Mouse (Mus musculus) kidney, postnatal 36 days (tissue): Measurements from ENCODE around the gene Stk19.
"Not testable (repeated sequence)": the region's sequence is repeated elsewhere in the genome, so short reads cannot be mapped to it uniquely, and the experiment has no call there.

Source experiments
- DNase-seq, 2 experiments: peaks; one replicate each; pipeline ENCODE4 v3.0.0; 2021 to 2022; ENCODE audit warnings: mixed read lengths in 2 of 2

The Stk19 gene

DNA sequence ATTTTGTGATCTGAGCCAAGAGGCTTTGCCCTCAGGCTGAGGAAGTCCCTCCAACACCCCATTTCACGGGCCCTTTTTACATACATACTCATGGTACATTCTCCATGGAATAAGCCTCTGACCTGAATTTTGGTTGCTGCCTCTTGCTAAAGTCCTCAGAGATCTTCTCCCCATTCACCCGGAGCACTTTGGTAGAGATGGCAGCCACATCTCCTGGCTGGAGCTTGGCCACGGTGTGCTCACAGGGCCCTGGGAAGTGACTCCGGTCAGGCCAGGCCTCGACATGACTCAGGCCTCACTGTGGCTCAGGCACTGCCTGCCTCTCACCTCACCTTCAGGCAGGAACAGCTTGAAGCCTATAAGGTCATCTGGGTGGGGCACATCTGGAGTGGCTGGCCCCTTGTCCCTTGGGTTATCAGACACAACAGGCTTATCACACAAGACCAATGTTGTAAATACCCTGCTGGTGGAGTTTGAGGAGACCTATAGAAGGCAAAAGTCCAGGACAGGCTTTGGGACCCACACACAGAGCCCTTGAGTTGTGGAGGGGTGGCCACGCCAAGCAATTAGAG is 4.1 kb upstream of the Stk19 start:
- DNase-seq = no peak

DNA sequence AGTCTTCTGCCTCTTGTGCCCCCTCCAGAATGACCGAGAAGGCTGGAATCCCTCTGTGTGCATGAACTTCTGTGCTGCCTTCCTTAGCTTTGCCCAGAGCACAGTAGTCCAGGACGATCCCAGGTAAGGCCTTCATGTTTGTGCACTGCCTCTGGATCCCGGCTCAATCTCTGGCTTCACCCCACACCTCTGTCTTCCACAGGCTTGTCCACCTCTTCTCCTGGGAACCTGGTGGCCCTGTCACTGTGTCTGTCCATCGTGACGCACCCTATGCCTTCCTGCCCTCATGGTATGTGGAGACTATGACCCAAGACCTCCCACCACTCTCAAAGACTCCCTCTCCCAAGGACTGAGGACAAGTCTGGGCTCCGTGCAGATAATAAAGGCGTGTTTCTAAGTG is 2.0 kb upstream of the Stk19 start:
- DNase-seq = no peak

DNA sequence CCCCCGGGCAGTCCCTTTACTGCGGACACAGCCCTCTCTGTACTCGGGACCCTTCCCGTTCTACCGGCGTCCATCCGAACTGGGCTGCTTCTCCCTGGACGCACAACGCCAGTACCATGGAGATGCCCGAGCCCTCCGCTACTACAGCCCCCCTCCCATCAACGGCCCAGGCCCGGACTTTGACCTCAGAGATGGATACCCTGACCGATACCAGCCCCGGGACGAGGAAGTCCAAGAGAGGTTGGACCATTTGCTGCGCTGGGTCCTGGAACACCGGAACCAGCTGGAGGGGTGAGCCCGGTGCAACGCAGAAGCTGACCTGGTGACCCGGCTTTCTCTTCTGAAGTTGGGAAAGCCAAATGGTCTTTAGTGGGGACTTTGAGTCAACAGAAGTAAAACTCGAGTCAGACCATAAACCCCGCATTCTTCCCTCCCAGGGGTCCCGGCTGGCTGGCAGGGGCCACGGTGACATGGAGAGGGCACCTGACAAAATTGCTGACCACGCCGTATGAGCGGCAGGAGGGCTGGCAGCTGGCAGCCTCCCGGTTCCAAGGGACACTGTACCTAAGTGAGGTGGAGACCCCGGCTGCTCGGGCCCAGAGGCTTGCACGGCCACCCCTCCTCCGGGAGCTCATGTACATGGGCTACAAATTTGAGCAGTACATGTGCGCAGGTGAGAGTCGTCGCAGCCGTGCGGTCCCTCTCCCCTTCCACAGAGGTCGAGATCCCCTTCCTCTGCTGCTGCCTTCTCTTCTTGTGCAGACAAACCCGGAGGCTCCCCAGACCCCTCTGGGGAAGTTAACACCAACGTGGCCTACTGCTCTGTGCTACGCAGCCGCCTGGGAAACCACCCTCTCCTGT is 949 bp upstream of the Stk19 start:
- DNase-seq = peak; percentile 34 to 49

DNA sequence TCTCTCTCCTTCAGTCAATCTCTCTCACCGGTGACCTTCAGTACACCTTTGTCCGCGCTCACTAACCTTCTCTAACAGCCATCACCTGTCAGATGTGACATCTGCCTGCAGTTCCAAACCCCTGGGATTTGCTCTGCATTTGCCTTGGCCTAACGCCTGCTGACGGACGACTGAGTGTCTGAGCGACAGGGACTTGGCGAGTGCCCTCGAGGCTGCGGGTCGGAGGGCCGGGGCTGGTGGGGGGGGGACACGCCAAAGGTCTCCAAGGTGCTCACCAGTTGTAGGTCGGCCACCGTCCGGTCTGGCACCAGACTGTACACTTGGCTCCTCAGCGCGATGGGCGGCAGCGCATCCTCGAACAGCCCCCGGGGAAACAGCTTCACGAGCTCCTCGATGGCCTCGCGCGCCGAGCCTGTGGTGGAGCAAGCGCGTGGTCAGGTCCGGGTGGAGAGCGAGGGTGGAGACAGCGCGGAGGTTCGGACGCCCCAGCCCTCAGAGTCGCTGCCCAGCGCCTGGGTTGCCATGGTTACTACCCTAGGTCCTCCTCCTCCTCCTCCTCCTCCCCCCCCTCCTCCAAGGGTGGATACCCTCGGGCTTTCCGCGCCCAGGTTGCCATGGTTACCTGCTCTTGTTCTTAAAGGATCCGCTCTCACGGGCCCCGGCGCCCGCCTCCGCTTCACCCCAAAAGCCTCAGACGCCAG is 440 bp downstream of the Stk19 start:
- no peak for DNase-seq

DNA sequence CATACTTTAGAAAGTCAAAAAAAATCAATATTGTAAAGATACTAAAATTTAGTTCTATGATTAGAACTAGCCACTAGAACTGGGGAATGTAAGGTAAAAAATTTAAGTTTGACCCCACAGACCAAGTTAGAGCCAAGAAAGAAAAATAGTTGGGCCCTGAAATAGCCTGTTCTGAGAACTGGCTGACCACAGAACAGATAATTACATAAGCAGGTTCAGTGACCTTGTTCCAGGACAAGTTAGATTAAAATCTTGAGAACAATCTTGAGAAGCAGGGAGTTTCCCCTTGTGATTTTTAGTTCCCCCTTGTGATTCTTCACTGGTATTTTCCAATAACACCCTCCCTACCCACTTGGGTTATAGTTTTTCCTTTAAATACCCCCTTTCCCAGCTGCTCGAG is 6.0 kb downstream of the Stk19 start:
- DNase-seq = not testable (repeated sequence)

DNA sequence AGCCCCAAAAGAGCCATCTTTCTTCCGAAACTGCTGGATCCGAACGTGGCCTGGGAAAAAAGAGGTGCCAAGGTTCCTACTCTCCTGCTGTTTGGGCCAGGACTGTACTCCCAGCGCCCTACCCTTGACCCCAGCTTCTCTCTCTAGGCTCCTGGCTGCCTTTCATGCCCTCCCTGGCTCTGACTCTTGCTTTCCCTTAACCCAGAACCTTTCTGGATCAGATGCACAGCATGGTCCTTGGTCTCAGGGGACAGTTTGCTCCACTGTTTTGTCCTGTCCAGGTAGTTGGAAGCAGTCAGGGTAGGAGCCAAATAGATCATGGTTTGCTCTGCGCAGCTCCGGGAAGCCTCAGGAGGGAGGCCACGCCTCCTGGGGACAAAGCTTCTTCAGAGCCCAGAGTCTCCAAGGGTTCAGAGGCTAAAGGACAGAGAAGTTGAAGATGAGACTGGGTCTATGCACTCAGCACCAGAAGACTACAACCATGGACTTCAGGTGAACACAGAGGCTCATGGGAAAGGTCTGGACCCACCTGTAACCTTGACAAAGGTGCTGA is 21.9 kb downstream of the Stk19 start:
- DNase-seq = peak in 1 of 2 experiments; percentile 44

DNA sequence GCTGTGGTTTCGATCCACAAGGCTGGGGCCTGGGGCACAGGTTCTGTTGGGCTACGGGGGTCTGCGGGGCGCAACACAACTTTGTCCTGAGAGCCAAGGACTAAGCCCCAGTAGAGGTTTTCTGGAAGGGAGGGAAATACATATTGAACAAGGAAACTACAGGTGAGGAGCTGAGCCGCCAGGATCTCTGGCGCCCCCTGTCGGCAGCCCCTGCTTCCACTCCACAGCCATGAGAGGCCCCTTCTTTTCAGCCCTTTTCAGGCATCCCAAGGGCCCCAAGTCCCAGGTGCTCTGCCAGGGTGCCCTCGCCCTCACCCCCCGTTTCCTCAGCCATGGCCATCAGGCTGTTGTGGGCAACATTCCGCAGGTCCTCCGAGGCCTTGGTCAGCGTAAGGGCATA is 23.0 kb downstream of the Stk19 start:
- peak in 1 of 2 experiments; percentile 75 for DNase-seq

DNA sequence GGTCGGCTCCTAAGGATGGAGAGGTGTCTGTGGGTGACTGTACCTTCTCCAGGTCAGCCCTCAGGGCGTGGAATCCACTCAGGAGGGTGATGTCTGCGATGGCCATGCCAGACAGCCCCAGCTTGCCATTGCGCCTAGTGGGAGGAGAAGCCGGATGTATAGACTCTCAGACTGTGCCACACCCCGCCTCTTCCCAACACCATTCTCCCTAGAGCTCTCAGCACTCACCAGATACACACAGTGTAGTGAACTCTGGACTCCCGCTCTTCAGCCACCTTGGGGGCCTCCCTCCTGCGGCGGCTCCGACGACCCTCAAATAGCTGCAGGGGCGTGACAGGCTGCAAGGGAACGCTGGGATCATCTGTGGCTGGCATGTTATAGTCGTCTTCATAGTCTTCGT is 25.5 kb downstream of the Stk19 start:
- DNase-seq = no peak

DNA sequence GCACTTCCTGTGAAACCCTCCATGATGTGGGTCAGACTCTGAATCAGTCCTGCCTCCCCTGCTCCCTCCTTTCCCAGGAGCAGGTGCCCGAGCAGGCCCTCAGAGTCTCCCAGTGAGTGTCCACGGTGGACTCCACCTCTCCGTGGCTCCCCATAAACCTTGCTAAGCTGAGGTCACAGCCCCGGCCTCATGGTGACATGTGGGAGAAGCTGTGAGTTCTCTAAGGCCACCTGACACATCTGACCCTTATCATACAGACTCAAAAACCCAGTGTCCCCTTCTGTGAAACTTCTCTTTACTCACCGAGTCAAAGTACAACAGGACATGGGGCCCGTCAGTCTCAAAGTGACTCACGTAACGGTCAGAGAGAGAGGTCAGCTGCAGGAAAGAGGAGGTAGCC is 25.9 kb downstream of the Stk19 start:
- DNase-seq = not testable (repeated sequence)

DNA sequence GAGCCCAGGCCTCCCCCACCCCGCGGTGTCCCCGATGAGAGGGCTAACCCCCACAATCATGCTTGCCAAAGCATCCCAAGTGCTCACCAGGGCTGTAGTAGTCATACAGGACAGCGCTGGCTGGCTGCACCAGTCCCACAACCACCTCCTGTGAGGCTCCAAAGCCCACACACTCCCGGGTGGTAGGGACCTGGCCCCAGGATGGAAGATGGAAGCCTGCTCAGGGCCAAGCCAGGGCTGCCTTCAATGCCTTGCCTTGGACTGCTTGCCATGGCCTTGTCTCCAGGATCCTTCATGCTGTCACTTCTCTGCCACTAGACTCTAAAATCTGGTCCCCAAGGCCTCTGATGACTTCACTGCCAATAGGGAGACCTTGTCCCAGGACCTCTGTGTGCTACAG is 26.3 kb downstream of the Stk19 start:
- not testable (repeated sequence) for DNase-seq

DNA sequence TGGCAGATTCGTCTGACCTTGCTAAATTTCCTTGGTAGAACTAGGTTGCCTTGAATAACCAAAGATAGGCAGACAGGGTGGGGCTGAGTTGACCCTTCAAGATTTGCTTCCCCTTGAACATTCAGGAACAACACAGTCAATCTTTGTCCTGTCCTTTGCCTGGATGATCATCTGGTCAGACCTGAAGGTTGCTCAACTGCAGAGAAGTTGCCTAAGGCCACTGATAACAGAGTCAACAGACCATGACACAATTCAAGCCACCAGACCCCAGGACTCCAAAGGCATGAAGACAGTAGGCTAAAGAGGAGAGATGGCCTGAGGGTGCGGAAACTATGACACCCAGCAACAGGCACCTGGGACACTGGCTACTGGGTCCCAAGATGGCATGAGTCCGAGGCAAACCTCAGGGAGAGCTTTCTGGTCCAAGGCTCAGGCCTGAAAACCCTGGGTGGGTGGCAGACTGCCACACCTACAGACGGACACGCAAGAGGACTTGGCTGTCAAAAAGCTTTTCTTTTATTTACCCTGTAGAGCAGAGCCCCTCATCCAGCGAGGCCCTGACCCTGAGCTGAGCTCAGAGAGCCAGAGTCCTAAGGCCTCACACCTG is 28.0 kb downstream of the Stk19 start:
- no peak for DNase-seq

DNA sequence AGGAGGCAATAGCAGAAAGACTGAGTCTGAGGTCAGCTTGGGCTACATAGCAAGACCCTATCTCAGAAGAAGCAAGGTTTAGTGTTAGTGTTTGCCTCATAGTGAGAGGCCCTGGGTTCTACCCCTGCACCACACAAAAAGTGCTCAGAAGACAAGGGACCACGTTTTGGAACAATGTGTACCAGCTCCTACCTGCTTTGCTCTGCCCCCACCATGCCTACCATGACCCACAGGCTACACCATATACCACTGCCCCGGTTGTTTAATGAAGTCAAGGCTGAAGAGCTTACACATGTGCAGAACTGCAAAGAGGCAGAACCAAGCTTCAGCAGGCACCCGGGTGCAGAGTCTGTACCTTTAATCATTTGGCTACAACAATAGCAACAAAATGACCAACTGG is 29.6 kb downstream of the Stk19 start:
- DNase-seq = no peak

DNA sequence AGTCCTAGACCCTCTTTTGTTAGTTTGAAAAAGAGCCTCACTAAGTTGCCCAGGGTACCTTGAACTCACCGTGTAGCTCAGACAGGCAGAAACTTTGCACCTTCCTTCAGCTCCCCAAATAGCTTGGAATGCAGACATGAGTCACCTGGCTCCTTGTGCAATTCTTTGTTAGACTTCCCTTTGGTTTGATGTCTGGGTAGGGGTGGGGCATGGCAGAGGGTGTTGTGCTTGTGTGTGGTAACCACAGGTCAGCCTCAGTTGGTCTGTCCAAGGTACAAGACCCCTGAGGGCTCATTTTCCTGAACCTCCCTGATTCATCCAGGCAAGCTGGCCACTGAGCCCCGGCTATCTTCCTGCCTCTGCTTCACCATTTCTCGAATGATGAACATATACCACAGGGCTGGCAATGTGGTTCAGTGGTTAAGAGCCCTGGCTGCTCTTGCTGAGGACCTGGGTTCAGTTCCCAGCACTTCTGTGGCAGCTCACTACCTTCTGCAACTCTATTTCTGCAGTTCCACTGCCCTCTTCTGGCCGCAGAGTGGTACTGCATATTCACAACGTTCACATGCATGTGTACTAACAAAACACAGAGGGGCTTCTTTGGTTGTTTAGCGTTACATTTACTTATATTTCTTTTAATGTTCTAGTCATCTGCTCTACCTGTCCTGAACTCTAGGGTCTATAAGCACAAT is 31.7 kb downstream of the Stk19 start:
- peak in 1 of 2 experiments; percentile 26 for DNase-seq

DNA sequence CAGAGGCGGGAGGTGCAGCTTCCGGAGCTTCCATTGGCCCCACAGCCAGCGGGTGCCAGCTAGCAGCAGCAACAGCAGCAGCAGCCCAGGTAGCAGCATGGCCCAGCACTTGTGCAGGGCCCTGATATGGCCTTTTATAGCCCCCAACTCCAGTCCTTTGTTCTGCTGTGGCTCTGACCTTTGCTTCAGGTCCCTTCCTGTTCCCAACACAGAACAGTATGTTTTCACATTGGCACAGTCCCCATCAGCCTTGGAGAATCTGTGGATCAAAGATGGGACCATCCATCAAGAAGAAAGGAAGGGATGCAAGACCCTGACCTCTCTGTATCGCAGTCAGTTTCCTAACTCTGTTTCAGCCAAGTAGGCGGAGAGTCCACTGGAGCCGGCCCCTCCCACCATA is 32.4 kb downstream of the Stk19 start, which contains the start of gene Cyp21a1:
Gene Cyp21a1 (minus strand): TSS at position 261 of the 400 bp plus-strand sequence.
- DNase-seq = not testable (repeated sequence)

DNA sequence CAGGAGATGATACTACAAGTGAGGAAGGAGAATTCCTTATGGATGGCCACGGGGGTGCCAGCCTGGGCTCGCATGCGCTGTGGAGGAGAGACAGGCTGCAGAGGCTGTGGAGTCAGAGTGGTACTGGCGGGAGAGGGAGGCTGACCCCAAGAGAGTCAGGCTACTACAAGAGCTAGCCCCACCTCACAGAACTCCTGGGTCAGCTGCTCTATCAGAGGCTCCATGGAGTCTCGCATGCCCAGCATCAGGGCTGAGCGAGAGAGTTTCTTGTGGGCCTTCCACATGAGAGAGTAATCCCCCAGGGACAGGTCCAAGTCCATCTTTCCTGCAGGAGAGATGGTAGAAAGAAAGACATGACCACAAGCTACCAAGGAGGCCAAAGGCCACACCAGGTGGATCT is 33.4 kb downstream of the Stk19 start:
- not testable (repeated sequence) for DNase-seq

DNA sequence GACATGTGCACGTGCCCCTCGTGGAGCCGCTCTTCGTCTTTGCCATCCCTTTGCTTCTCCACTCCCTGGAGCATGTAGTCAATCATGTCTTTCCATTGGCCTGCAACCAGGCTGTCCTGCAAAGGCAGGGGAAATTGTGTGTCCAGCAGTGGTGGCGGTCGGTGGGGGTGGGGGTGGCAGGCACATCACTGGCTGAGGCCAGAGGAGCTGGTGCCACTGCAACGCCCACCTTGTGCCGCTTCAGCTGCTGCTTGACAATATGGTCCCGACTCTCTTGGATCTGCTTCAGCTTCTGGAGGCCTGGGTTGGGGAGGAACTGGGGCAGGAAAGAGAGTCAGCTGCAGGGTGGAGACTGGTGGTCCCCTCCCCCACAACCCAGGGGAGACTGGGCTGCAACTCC is 34.0 kb downstream of the Stk19 start:
- DNase-seq = not testable (repeated sequence)

DNA sequence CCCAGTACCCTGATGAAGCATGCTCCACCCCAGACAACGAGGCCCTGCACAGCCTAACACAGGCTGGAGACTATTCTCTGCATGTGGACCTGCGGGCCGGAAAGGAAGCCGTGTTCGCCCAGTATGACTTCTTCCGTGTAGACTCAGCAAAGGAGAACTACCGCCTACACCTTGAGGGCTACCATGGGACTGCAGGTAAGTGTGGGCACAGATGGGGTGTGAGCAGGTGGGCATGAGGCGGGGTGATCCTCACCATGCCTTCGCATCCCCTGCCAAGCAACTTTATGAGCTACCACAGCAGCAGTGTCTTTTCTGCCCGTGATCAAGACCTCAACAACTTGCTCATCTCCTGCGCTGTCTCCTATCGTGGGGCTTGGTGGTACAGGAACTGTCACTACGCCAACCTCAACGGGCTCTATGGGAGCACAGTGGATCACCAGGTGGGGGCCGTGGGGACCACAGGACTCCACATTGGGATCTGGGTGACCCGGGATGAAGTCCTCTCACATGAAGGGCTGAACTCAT is 35.9 kb downstream of the Stk19 start:
- DNase-seq = not testable (repeated sequence)

DNA sequence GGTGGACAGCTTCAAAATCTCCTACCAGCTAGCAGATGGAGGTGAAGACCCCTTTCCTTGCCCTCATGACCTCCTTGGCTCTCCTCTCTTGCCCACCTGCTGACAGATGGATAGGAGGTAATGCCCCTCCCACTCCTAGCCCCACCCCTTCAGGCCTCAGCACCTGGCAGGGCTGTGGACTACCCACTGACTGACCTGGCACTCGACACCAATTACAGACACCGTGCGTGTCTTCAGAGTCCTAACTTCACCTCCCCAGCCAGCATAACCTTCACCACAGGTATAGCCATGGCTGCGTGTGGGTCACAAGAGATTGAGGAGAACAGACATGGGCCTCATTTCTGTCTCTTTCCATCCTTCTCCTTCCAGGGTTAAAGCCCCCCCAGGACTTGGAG is 37.2 kb downstream of the Stk19 start:
- no peak for DNase-seq

DNA sequence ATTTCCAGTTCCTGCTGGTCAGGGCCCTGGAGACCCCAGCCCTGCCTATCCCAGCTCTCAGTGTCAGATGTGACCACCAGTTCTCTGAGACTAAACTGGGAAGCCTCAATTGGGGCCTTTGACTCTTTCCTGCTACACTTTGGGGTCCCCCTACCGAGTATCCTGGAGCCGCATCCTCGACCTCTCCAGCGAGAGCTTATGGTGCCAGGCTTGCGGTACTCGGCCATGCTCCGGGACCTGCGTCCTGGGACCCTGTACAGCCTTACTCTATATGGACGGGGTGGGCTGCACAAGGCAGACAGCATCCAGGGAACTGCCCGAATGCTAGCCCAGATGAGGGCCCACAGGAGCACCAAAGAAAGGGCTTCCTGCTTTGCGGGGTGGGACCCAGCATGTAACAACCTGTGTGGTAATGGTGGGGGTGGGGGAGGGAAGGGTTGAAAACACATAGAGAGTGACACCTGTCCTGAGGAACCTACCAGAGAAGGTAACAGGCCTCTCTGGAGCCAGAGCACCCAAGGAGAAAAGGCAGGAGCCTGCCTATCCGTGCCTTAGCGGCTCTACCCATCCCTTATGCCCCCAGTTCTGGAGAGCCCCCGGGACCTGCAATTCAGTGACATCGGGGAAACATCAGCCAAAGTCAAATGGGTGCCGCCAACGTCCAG is 37.7 kb downstream of the Stk19 start:
- no peak for DNase-seq

DNA sequence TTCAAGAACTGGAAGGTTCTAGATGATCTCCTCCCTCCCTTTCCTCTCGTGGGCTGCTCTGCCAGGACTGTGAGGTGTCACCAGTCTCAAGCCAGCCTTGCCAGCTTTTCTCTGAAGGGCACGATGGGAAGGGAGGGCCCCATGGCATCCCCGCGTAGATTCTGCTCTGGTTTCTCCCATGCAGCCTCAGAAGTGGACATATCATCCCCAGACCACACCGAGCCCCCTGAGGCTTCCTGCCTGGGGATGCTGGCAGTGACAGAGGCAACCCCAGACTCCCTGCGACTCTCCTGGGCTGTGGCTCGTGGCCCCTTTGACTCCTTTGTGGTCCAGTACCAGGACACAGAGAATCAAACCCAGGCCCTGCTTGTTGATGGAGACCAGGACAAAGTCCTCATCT is 38.7 kb downstream of the Stk19 start:
- DNase-seq = not testable (repeated sequence)

DNA sequence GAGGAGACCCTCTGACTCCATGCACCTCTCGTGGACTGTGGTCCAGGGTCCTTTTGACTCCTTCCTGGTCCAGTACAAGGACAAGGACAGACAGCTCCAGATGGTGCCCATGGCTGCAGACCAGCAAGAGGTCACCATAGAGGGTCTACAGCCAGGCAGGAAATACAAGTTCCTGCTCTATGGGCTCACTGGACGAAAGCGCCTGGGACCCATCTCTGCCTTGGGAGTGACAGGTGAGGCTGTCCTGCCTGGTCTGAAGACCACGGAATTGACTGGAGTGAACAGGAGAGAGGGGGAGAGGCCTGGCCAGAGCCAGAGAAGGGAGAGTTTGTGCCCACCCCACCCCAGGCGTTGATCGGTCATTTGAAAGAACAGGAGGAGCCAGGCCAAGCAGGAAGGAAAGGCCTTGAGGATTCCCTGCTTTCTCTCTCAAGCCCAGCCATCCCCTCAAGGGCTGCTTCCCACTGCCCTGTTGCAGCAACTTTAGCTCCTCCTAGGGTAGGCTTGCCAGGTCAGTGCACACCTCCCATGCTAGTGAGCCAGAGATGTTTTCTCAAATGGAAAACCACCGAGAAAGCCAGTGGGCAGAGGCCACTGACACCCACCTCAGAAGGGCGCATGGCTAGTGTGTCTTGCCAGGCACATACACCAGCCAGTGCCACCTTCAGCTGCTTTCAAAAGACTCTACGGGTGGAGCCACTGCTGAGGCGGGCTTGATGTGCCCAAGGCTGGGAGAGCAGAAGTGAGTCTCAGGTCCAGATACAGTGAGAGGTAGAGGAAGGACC is 39.3 kb downstream of the Stk19 start:
- not testable (repeated sequence) for DNase-seq
